Mouse (Mus musculus): ENCODE measurements around the gene Itpripl2. TPM values are rescaled to one million over a fixed set of nuclear protein-coding genes. Genes with fewer than 3 reads are reported as not detected.

Gene Itpripl2
- polyA plus RNA-seq, 1 experiment = 7.2 TPM

GRCm38 (mm10) chr7:118461400-118462136, 30.2 kb downstream of the Itpripl2 start:
- TF ChIP-seq CTCF (IDR thresholded peaks at IDR 0.05; ENCODE audit: low read depth, low read length) = no peak
- no peak for TF ChIP-seq EP300 (IDR thresholded peaks at IDR 0.05; ENCODE audit: insufficient read depth, low read depth, low read length)
- TF ChIP-seq POLR2A (IDR thresholded peaks at IDR 0.05; ENCODE audit: insufficient read depth, low read length) = no peak
- Histone ChIP-seq H3K36me3 (ENCODE audit: control insufficient read depth, insufficient read depth, low read length, poor library complexity, severe bottlenecking) (no peaks in the 10 kb centered on the region), H3K9me3 (replicated peaks; ENCODE audit: control insufficient read depth, insufficient read depth, low read length, poor library complexity, severe bottlenecking) (no peaks in the 10 kb centered on the region), H3K27ac (ENCODE audit: insufficient read depth, low read length) (no peak overlapping the region), H3K27me3 (ENCODE audit: control insufficient read depth, insufficient read depth, low read length, poor library complexity, severe bottlenecking) (no peaks in the 10 kb centered on the region), H3K4me1 (ENCODE audit: control insufficient read depth, insufficient read depth, low read length) (no peaks in the 10 kb centered on the region), H3K4me3 (ENCODE audit: low read depth, low read length) (no peak overlapping the region), H3K9ac (ENCODE audit: low read depth, poor library complexity, severe bottlenecking) (no peak overlapping the region)

GRCm38 (mm10) chr7:118453722-118454121, 38.1 kb downstream of the Itpripl2 start:
- no peak overlapping the region for H3K4me3 ChIP-seq (ENCODE audit: low read depth, low read length)
- H3K9me3 ChIP-seq (replicated peaks; ENCODE audit: control insufficient read depth, insufficient read depth, low read length, poor library complexity, severe bottlenecking) = no peaks in the 10 kb centered on the region
- no peak overlapping the region for H3K27ac ChIP-seq (ENCODE audit: insufficient read depth, low read length)
- no peak for TF ChIP-seq CTCF (IDR thresholded peaks at IDR 0.05; ENCODE audit: low read depth, low read length)
- TF ChIP-seq EP300 (IDR thresholded peaks at IDR 0.05; ENCODE audit: insufficient read depth, low read depth, low read length) = no peak
- TF ChIP-seq POLR2A (IDR thresholded peaks at IDR 0.05; ENCODE audit: insufficient read depth, low read length) = no peak
- no peaks in the 10 kb centered on the region for H3K36me3 ChIP-seq (ENCODE audit: control insufficient read depth, insufficient read depth, low read length, poor library complexity, severe bottlenecking)
- H3K27me3 ChIP-seq (ENCODE audit: control insufficient read depth, insufficient read depth, low read length, poor library complexity, severe bottlenecking) = no peaks in the 10 kb centered on the region
- no peak overlapping the region for H3K9ac ChIP-seq (ENCODE audit: low read depth, poor library complexity, severe bottlenecking)
- H3K4me1 ChIP-seq (ENCODE audit: control insufficient read depth, insufficient read depth, low read length) = no peaks in the 10 kb centered on the region

- Histone ChIP-seq H3K9me3 (replicated peaks; ENCODE audit: control insufficient read depth, insufficient read depth, low read length, poor library complexity, severe bottlenecking) (no peaks in the 10 kb centered on the region), H3K36me3 (ENCODE audit: control insufficient read depth, insufficient read depth, low read length, poor library complexity, severe bottlenecking) (no peaks in the 10 kb centered on the region), H3K4me1 (ENCODE audit: control insufficient read depth, insufficient read depth, low read length) (no peaks in the 10 kb centered on the region), H3K9ac (ENCODE audit: low read depth, poor library complexity, severe bottlenecking) (no peak overlapping the region), H3K4me3 (ENCODE audit: low read depth, low read length) (no peak overlapping the region), H3K27me3 (ENCODE audit: control insufficient read depth, insufficient read depth, low read length, poor library complexity, severe bottlenecking) (no peaks in the 10 kb centered on the region; the same call in 1 of the 2 replicates), H3K27ac (ENCODE audit: insufficient read depth, low read length) (no peak overlapping the region)
- TF ChIP-seq POLR2A (IDR thresholded peaks at IDR 0.05; ENCODE audit: insufficient read depth, low read length) = no peak
- TF ChIP-seq CTCF (IDR thresholded peaks at IDR 0.05; ENCODE audit: low read depth, low read length) = no peak
- no peak for TF ChIP-seq EP300 (IDR thresholded peaks at IDR 0.05; ENCODE audit: insufficient read depth, low read depth, low read length)
Observed at GRCm38 (mm10) chr7:118452940-118453339, 38.8 kb downstream of the Itpripl2 start.

- Histone ChIP-seq H3K27ac (ENCODE audit: insufficient read depth, low read length) (no peak within 1 kb of the TSS), H3K27me3 (ENCODE audit: control insufficient read depth, insufficient read depth, low read length, poor library complexity, severe bottlenecking) (no peaks in the 10 kb centered on the region; the same call in 1 of the 2 replicates)
Observed at GRCm38 (mm10) chr7:118448134-118448967, 43.4 kb downstream of the Itpripl2 start, which contains the start of gene Syt17. Syt17 (minus strand) TSS chr7:118448222.

GRCm38 (mm10) chr7:118447291-118448133, 44.3 kb downstream of the Itpripl2 start:
- Histone ChIP-seq H3K27me3 (ENCODE audit: control insufficient read depth, insufficient read depth, low read length, poor library complexity, severe bottlenecking) (no peaks in the 10 kb centered on the region; the same call in 1 of the 2 replicates), H3K9me3 (replicated peaks; ENCODE audit: control insufficient read depth, insufficient read depth, low read length, poor library complexity, severe bottlenecking) (no peaks in the 10 kb centered on the region), H3K9ac (ENCODE audit: low read depth, poor library complexity, severe bottlenecking) (peak overlapping the region; percentile 75), H3K36me3 (ENCODE audit: control insufficient read depth, insufficient read depth, low read length, poor library complexity, severe bottlenecking) (no peaks in the 10 kb centered on the region), H3K27ac (ENCODE audit: insufficient read depth, low read length) (no peak overlapping the region), H3K4me3 (ENCODE audit: low read depth, low read length) (peak overlapping the region; percentile 76), H3K4me1 (ENCODE audit: control insufficient read depth, insufficient read depth, low read length) (no peaks in the 10 kb centered on the region)
- TF ChIP-seq POLR2A (IDR thresholded peaks at IDR 0.05; ENCODE audit: insufficient read depth, low read length) (no peak), EP300 (IDR thresholded peaks at IDR 0.05; ENCODE audit: insufficient read depth, low read depth, low read length) (no peak), CTCF (IDR thresholded peaks at IDR 0.05; ENCODE audit: low read depth, low read length) (no peak)

More at GRCm38 (mm10) chr7:118448134-118448967, 43.4 kb downstream of the Itpripl2 start, which contains the start of gene Syt17:
- Histone ChIP-seq H3K4me3 (ENCODE audit: low read depth, low read length) (peak within 1 kb of the TSS; percentile 76), H3K4me1 (ENCODE audit: control insufficient read depth, insufficient read depth, low read length) (no peaks in the 10 kb centered on the region), H3K9me3 (replicated peaks; ENCODE audit: control insufficient read depth, insufficient read depth, low read length, poor library complexity, severe bottlenecking) (no peaks in the 10 kb centered on the region), H3K36me3 (ENCODE audit: control insufficient read depth, insufficient read depth, low read length, poor library complexity, severe bottlenecking) (no peaks in the 10 kb centered on the region), H3K9ac (ENCODE audit: low read depth, poor library complexity, severe bottlenecking) (peak within 1 kb of the TSS; percentile 75)
- TF ChIP-seq CTCF (IDR thresholded peaks at IDR 0.05; ENCODE audit: low read depth, low read length) (peak; percentile 61), EP300 (IDR thresholded peaks at IDR 0.05; ENCODE audit: insufficient read depth, low read depth, low read length) (no peak)

All from ES-Bruce4 (cell line).